Mouse (Mus musculus) right cerebral cortex, adult 18-20 months (tissue): Measurements from ENCODE around the gene Crocc2.

Experiments
- DNase-seq: peaks from one replicate; pipeline ENCODE4 v3.0.0; 2022; ENCODE audit warnings: mixed read lengths

The Crocc2 gene

DNA sequence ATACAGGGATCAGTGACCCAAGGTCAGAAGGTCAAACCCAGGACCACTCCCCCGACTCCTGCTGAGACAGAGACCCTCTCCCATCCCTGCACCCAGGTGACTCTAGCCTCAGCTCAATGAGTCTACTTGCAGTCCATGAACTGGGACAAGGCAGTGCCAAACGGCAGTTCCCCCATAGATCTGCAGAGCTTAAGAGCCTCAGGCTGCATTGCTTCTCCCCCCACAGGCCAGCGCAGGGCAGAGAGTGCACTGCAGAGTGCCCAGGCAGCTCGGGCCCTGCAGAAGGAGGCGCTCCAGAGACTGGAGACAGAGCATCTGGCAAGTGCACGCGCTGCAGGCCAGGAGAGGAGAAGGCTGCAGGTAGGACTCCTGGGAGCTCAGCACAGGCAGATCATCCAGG is 49.0 kb downstream of the Crocc2 start:
- DNase-seq, result no peak

DNA sequence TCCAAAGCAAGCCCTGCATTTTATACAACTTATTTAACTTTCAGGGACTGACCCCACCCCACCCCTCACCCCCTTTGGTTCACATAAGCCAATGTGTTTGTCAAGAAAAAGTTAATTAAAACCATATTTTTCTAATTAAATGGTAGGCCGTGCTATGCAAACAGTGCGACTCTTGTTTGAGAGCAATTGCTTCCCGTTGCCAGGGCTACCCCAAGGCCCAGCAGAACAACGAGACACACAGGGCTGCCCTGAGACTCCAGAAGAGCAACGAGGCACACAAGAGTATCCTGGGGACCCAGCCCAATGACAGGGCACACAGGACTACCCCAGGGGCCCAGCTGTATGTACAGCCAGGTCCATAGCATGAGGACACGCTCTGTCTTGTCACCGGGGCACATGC is 52.3 kb downstream of the Crocc2 start:
- DNase-seq, result no peak

DNA sequence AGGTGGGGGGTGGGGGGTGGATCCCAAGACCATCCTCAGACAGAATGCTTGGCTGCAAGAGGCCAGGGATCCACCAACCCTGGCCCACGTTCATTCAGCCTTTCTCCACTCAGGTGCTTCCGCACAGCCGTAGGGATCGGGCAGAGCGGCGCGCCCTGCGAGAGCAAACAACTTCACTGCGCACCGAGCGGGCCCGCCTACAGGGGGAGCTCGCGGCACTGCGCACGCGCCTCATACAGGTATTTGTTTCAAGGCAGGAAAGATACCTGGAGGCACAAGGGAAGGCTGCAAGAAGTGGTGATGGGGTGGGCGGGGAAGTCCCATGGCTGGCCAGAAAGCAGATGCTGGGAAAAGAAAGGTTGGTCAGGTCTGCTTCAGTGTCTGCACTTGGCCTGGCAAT is 55.4 kb downstream of the Crocc2 start:
- no peak for DNase-seq

DNA sequence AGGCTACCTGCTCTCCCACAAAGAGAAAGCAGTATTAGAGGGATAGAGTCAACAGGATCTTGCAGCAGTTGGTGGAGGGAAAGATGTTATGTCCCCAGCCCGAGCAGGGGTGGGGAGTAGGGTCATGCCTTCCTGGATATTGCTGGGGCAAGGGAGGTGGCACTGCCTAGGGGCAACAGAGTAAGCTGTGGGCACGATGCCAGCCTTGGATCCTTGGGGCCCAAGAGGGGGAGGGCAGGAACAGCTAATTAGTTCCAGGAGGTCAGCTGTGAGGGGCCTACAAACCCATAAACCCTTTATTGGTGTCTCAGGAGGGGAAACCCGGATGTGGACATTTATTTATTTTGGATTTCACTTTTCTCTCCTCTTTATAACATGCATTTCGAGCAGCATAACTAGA is 56.7 kb downstream of the Crocc2 start:
- no peak for DNase-seq

DNA sequence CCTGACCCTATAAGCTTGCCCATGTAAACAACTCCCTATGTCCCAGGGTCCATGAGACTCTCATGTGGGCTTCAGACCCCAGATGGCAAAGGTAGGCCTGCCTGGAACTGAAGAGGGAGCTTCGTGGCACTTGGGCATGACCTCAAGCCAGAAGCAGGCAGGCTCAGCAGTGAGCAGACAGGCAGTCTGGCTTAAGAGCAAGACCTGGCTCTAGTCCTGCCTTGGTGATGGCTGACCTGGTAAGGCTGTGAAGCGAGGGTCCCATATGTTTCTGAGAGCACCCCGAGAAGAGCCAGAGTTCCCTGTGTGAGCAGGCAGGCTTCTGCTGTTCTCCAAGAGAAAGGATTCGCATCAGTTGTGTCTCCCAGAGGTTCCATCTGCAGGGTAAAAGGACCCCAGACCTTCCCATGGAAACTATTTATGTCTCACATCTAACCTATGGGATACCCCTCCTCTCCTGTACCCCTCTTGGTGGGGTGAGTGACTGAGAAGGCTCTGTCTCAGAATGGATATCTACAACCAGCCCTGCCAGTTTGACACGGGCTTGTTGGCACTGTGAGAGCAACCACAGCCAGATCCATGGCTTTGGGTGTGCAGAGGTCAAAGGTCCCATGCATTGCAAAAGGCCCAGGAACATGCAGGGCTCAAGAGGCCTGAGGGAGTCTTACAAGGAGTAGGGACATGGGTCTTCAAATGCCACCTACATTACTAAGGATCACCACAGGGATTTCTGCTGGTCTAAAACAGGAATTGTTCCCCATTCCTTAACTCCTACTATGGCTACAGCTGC is 57.4 kb downstream of the Crocc2 start:
- no peak for DNase-seq

DNA sequence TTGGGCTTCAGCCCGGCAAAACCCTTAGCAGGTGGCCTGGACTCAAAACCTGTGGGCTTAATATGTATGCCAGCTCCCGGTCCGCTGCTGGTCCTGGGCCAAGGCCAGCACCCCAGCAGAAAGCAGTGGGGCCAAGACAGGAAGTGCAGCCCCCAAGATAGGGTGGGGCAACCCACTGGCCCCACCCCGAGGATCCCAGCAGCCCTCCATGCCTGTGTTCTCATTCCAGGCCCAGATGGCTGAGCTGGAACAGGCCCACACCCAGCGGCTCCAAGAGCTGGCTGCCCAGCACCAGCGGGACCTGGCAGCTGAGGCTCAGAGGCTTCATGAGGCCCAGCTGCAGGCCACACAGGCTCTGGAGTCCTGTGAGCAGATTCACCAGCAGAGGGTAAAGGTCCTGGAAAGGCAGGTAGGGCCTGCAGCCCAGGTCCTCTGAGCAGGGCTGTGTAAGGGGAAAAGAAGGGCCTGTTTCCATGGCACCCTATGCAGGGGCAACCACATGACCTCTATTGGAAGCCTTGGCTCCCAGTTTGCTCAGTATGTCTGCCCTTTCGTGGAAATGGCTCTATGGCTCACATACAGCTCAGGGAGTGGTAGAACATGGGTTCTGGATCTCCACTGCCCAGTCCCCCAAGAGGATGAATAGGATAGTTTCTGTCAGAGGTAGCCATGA is 58.9 kb downstream of the Crocc2 start:
- DNase-seq, result no peak

DNA sequence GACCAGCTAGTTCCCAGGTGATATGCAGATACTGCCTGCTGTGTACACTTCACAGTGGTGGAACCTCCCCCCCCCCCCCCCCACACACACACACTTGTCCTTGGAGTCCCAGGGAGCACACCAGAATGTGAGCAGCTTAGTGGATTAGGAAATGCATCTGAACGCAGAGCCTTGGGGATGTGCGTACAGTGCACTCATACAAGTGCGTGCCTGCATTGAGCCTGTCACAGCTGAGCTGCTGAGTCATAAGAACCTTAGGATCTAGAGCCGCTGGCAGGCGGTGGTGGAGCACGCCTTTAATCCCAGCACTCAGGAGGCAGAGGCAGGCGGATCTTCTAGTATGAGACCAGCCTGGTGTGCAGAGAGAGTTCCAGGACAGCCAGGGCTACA is 59.4 kb downstream of the Crocc2 start:
- no peak for DNase-seq

DNA sequence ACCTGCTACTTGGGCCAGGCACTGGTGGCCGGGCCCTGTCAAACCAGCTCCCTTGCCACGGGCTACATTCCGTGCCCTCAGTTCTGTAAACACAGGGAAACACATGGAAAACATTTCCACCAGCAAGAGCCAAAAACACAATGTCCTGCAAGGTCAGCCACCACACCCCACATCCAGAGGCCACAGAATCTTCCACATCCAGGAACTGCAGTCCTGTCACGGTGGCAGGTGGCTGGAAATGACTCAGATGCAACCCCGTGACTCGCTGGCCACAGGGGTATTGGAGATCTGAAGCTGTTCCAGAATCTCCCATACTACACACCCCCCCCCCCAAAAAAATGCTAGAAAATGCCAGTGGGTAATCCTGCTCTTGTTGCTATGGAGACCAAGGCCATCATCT is 60.7 kb downstream of the Crocc2 start:
- DNase-seq, result no peak

DNA sequence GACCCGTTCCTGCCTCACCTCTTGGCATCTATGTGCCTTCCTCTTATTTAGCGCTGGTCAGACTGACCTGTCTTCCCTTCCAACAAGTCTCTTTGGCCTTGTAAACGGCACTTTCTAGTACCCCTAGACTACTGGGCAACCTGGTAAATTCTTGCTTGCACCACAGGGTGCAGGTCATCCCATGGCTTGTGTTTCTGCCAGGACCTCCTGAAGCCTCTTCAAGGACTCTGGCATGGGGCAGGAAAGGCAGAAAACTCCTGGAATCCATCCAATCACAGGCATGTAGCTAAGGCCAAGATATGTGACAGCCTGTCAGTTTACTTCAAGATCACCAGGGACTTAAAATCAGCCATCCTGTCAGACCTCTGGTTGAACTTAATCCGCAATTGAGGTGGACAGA is 61.1 kb downstream of the Crocc2 start:
- no peak for DNase-seq

DNA sequence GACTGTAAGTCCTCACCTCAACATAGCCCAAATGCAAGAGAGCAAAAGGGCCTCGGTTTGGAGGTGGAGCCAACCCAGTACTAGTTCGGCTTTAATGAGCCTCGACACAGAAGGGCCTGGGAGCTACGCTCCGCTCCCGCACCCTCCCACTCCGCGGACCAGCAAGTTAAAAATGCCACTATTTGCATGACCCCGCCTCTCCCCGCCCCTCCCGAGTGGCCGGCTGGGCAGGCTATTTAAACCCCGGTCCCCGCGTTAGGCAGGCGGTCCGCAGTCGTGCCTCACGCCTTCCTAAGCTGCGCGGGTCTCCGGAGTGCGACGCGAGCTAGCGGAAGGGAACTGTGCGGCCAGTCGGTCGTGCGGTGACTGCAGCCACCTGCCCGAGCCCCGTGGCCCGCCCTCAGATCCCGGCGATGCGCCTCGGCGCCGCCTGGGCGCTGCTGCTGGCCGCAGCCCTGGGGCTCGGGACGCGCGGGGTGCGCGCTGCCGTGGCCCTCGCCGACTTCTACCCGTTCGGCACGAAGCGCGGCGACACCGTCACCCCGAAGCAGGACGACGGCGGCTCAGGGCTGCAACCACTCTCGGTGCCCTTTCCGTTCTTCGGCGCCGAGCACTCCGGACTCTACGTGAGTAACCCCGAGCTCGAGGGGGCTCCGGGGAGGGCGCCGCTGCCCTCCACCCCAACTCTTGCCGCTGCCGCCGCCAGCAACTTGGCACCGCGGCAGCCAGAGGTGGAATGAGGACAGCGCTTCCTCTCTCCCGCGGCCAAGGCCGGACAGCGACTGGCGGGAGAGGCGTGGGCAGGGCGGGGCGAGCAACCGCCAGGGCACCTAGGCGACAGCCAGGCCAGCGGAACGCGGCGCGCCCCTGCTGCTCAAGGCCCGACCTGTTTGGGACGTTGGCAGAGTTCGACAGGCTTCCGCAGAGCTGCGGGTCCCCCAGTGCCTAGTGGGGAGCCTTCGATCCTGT is 67.3 kb downstream of the Crocc2 start, which contains the start of gene Sned1:
TSS of gene Sned1 (plus strand) at position 266 of the 969 bp plus-strand sequence.
- DNase-seq, result peak; percentile 72

DNA sequence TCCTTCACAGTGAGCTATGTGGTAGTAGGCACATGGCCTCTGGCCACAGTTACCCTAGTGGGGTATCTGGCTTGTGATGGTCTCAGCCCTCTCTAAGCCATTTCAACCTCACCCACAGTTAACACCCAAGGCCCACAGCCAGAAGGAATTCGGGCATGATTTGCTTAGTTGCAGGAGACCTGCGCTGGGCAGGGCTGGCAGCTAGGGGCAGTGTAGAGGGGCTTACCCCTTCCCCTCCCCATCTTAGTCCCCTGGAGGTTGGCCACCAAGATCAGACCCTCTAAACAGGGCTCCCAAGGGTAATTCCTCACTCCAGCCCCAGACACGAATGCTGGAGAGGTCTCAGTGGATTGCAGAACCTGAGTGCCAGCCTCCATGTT is 68.0 kb downstream of the Crocc2 start:
- no peak for DNase-seq

DNA sequence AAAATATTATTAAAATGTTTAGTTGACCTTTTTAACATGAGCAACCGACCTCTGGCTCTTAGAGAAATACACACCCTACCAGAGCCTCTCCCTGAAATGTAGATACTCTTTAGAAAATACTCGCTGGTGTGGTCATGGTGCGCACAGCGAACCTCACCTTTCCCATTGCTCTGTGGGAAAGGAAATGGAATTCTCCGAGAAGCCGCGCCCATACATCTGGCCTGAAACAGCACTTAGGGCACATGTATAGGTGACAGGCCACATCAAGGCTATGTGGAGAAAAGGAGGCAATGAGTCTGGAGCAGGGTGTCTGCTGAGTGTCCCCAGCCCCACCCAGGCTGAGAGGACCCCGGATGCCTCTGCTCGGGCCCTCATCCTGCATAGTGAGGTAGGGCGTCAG is 69.2 kb downstream of the Crocc2 start:
- no peak for DNase-seq

DNA sequence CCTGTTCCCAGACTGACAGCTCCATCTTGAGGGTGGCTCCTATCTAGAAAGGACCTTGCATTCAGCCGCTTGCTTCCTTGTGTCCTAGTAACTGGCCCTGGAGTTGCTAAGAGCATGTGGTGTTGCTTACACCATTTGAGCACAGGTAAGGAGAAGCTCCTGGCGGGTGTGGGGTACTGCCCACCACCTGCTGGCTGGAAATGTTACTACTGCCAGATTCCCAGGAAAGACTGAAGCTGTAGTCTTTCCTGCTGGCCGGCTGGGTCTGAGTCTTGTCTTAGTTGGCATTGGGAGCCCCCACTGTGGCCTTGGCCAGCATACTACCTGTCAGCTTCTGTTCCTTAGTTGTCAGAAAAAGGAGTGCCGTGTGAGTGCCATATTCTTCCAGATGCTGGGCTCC is 69.7 kb downstream of the Crocc2 start:
- DNase-seq, result no peak

DNA sequence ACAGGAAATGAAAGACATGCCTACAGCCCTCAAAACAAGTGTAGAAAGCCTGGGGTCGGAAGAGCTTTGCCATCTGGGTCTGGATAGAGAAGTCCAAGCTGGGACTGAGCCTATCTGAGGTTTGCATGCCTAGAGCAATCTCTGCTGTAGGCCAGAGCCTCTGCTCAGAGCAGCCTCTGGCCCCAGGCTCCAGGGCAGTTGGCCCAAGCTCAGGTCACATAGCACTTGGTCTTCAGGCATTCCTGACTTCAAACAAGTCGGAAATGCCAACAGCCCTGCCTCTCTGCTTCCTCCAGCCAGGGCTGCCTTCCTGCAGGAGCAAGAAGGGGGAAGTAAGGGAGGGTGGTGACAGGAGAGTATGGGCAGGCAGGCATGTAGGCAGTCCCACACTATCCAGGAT is 77.4 kb downstream of the Crocc2 start:
- DNase-seq, result no peak

DNA sequence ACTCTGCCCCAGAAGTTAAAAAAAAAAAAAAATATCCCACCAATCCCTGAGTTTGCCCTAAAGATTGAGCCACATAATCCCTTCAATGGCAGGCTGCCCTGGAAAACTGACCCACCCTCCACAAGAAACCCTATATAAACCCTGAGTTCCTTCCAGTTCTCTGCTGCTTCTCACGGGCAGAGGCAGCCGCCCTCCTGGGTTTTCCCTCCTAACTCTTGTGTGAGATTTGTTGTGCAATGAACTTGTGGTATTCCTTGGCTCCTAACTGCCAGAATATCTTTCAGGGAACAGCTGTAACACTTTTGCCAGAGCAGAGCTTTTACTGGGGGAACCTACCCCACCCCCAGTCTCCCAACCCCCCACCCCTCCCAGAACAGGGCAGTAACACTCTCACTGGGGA is 84.1 kb downstream of the Crocc2 start:
- no peak for DNase-seq

DNA sequence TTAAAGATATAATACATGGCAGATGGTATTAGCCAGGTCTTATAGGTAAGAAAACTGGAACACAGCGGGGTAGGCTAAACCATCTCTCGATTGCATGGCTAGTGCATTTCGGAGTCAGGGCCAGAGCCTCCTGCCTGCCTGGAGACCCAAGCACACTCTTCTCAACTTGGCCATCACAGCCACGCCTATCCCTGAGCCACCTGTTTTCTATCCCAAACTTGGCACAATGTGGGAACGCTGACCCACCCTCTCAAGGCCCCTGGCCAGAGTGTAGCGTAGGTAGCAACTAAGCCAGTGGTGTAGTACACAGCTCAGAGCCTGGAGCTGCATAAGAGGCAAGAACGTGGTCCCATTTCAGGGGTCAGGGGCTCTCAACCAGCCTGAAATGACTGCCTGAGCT is 87.2 kb downstream of the Crocc2 start:
- DNase-seq, result no peak

DNA sequence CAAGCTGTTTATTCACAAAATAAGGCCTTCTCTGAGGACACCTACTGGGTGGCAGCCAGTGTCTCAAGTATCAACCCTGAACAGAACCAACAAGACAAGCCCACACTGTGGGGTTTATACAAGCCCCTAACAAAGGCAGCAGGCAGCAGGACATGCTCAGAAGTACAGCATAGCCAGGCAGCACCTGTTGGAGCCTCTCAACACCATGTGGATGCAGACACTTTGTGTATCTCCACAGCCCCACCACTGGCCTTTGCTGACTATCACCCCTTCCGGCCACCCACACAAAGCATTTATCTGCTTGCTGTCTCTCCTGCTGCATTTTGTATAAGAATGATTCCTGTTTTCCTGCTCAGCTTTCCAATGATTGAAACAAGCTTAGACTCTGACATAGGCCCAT is 89.0 kb downstream of the Crocc2 start:
- no peak for DNase-seq

DNA sequence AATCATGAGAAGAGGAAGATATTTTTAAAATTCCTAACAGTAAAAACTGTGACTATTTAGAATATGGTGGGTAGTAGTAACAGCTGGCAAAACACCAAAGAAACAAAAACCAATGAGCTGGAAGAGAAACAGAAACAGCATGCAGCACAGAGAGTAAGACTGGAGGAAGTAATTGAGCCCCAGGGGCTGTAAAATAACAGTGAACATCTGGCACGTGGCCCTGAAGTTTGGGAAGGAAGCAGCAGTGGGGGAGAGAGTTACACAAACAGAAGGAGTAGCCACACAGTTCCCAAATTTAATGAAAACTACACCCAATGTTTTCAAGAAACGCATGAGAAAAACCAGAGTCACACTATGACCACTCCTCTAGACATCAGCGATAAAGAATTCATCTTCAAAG is 98.7 kb downstream of the Crocc2 start:
- DNase-seq, result no peak

DNA sequence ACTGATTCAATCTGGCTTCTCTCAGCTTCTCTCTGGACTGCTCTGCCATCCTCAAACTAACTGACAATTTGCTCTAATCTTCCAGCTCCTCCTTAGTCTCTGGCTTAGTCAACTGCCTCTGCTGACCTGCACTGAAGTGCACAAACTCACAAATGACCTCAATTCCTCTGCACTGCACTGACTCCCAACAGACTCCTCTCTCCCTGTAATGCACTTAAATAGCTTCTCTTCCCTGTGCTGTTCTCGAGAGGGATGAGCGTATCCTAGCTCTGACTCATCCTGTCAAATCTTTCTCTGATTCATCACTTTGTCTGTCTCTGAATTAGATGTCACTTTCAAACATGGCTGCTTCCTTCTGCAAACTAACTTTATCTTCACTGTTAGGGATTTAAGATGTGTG is 99.7 kb downstream of the Crocc2 start:
- DNase-seq, result no peak

DNA sequence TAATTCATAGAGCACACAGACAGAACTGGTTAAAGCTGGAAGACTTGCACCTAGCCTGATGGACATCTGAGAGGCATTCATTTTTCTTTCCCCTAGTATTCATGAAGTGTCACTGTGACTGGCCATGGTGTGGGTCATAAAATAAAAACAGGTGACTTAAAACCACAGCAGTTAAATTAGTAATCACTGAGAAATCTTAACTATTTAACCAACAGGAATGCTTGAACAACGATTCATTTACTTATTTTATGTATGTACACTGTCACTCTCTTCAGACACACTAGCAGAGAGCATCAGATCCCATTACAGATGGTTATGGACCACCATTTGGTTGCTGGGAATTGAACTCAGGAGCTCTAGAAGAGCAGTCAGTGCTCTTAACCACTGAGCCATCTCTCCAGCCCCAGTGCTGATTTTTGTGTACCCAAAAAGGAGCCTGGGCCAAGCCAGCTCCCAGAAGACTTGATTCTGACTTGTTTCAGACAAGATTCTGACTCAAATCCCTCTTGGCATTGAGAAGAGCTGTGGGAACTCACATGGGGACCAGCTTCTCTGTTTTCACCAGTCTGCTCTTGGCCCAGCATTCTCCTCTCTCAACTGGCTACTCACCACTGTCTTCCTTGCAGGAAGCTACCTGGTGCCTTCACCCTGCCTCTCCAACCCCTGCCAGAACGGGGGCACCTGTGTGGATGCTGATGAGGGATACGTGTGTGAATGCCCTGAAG is 102.2 kb downstream of the Crocc2 start:
- DNase-seq, result no peak

DNA sequence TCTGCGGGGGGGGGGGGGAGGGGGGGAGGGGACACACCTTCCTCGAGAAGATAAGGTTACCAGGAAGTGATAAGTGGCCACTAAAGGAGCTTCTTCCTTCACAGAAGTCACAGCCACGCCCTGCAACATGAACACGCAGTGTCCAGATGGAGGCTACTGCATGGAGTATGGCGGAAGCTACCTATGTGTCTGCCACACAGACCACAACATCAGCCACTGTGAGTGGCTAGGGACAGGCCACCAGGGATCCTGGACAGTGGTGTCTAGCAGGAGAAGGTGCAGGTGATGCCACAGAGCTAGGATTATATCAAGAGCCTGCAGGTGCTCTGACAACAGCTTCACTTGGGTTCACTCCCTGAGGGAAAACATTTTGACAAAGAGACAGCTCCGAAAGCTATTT is 103.2 kb downstream of the Crocc2 start:
- DNase-seq, result no peak

DNA sequence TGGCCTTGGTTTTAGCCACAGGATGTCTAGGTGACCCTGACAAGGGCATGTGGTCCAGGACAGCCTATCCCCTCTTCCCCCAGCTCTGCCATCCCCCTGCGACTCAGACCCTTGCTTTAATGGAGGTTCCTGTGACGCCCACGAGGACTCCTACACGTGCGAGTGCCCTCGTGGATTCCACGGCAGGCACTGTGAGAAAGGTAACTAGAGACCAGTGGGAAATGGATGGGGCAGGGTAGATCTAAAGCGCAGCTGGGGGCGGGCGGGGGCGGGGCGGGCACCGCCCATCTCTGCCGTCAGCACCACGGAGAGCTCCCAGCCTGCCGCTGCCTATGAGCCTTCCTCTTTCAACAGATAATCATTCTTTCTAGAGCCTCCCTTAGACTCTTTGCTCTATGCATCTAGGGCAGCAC is 103.9 kb downstream of the Crocc2 start:
- no peak for DNase-seq

DNA sequence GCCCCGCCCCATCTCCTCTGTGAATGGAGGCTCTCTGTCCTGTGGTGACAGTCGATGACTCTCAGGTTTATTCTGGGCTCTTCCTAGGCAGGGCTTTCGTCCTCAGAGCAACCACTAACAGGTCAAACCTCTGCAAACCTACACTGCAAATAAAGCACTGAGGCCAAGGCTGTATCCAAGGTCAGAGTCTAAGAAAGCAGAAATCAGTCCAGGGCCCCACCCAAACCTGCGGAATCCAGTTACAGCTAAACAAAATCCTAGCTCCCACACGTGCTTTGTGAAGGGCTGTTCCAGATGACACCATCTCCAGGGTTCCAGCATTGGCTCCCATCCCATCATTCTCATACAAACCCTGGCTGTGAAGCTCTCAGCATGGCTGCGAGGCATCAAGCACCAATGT is 107.0 kb downstream of the Crocc2 start:
- DNase-seq, result no peak
